Mouse (Mus musculus) heart, postnatal 10 days (tissue): ENCODE measurements at regions not wholly inside any gene's neighbourhood (a gene's known extent, or its start where the extent isn't known, plus 50 kb on each side); places are given as distances from the start of the nearest gene placed in this dataset.
A peak's percentile ranks its signal among the peaks of the same experiment; 100 is the strongest.

Source experiments
- DNase-seq, 2 experiments: peaks; one replicate each; pipeline ENCODE4 v3.0.0; 2021
- intact Hi-C: fragments of 180-260 bp; cut with DNase I; formaldehyde crosslinking; loops from one replicate; pipeline ENCODE4 v1.15.1; 2025

GRCm38 (mm10) chr1:163560276-163560943 is 156.9 kb upstream of the Gorab start:
- DNase-seq = peak; percentile 17 to 32
- intact Hi-C loops = no loop called here

DNA sequence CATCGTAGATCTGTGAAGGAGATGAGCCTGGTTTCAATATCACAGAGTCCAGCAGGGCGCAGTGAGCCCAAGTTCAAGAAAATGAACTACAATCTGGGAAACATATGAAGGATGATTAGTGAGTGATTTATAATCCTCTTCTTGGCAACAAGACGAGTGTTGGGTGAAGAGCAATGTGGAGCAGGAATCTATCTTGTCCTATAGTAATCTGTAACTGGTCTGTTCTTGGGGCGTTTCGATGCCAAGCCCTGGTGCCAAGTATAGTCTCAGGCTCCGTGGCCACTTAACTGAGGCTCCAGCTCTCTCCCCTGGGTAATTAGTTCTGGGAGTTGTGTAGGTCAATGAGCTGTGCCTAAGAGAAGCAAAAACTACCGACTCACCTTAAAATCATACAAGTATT is 154.4 kb upstream of the Gorab start:
- DNase-seq = no peak
- intact Hi-C loops = no loop called here

- intact Hi-C loops = no loop called here
These were observed 151.7 kb upstream of the Gorab start for GRCm38 (mm10) chr1:163555185-163555584.

DNA sequence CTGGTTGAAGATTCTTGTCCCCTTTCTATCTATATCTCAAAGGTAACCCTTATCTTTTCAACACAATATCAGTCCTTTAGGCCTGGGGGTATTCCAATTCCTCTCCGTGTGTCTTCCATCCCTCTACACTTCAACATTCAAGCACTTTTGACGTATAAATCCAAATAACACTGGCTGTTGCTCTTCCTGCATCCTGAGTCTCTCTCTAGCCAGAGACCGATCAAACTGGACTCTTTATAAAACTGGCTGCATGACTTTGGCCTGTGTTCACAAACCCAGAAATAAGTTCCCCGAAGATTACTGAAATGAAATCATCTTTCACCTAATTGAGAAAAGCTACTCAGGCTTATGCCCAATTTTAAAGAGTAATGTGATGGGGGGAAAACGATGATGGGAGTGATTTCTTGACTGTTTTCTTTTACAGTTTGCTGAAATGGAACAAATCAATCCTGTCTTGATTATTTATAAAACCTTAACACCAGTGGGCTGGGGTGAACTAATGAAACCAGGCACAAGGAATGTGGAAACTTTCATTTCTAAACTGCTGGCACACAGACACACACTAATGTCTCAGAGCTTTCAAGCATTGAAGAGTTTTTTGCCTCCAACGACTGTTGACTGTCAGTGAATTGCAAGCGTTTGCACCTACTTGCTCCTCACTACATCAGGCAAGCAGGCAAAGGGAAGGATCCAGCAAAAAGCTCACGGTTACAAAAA is 135.5 kb upstream of the Gorab start:
- DNase-seq = no peak
- intact Hi-C loops = no loop called here

More at GRCm38 (mm10) chr1:163555185-163555584, 151.7 kb upstream of the Gorab start:
- no peak for DNase-seq

GRCm38 (mm10) chr1:163530563-163530962 is 127.1 kb upstream of the Gorab start:
- intact Hi-C loops = no loop called here
- DNase-seq = no peak

DNA sequence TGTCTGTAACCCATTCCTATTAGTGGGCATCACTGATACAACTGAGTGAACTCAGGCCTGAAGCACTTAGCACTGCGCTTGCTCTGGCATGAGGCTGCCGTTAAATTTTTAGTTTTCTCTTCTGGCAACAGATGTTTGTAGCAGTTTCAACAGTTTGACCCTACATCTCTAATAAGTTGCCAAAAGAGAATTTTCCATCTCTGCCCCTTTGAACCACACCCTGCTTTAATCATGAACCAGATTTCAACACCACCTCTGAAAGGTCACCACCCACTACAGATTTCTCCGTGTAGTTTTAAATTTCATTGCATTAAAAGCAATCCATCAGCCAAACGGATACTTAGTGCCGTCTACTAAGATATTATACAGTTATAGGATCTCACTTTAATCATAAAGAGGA is 114.5 kb upstream of the Gorab start:
- intact Hi-C loops = no loop called here
- DNase-seq = no peak

DNA sequence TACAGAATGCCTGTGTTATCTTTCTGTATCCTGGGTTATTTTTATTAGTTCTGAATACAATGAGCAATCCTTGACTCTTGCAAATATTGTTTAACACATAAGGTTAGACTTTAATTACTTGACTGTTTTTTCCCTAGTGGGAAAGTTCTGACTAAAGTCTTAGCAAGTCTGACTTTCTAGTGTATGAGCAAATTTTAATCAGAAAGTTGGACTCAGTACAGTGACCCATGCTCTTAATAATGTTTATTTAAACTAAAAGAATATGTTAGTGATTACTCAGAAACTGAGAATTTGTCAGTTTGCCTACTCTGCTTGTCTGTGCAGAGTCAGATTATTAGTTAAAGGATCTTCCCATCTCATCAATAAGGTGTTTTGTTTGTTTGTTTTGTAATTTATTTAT is 109.4 kb upstream of the Gorab start:
- intact Hi-C loops = no loop called here
- no peak for DNase-seq

DNA sequence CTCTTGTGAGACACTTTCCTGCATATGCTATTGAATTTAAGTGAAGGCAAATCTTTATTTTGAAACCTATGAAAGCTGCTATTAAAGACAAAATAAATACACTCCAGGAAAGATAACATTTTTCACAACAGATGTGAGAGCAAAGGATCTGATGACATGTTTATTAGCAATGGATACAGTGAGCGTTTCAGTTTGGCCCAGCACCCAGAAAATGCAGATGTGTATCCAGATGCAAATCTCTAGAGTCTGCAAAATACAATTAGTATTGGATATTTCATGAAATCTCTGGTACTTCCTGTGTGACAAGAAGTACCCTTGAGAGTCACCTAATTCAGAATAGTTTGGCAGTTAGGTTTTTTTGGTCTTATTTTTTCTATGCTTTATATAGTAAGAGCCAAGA is 108.5 kb upstream of the Gorab start:
- DNase-seq = no peak
- intact Hi-C loops = no loop called here

GRCm38 (mm10) chr1:163505035-163505434 is 101.6 kb upstream of the Gorab start:
- intact Hi-C loops = no loop called here
- DNase-seq = no peak

DNA sequence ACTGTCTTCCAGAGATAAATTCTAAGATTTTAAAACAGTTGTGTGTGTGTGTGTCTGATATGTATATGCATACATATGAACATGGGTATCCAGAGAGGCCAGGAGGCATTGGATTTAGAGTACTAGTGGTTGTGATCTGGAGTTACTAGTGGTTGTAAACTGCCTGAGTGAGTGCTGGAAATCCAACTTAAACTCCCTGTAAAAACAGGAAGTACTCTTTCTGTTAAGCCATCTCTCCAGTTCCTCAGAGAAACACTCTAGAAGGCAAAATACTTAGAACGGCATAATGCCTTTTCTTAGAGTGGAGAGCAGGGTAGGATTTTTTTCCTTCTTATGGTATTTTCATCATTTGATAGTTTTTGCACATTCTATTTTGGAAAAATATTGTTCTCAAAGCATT is 99.1 kb upstream of the Gorab start:
- intact Hi-C loops = no loop called here
- no peak for DNase-seq

DNA sequence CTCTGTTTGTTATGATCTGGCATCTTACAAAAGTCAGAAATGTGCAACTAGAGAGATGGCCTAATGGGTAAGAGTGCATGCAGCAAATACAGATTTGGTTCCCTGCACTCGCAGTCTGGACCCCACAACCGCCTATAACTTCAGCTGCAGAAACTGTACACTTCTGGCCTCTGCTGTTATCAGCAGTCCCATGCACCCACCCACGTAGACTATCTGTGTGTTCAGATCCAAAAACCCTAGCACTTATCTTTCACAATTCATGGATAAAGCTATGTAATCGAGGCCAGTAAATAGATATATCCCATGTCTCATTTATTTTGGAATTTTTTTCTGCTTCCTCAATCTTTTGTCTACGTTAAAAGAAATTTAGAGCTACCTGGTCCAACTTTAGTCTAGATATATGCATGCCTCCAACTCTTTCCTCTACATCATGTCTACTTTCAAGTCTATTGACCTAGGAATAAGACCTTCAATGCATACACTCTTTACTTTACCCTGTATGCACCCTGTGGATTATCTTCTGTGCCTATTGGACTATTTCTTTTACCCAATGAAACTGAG is 95.0 kb upstream of the Gorab start:
- intact Hi-C loops = no loop called here
- no peak for DNase-seq

- intact Hi-C loops = no loop called here
- DNase-seq = no peak
These were observed 92.9 kb upstream of the Gorab start for GRCm38 (mm10) chr1:163496416-163496815.

- no peak for DNase-seq
- intact Hi-C loops = no loop called here
These were observed 85.1 kb upstream of the Gorab start for GRCm38 (mm10) chr1:163488532-163488931.

GRCm38 (mm10) chr1:163488109-163488508 is 84.6 kb upstream of the Gorab start:
- DNase-seq = no peak
- intact Hi-C loops = no loop called here

DNA sequence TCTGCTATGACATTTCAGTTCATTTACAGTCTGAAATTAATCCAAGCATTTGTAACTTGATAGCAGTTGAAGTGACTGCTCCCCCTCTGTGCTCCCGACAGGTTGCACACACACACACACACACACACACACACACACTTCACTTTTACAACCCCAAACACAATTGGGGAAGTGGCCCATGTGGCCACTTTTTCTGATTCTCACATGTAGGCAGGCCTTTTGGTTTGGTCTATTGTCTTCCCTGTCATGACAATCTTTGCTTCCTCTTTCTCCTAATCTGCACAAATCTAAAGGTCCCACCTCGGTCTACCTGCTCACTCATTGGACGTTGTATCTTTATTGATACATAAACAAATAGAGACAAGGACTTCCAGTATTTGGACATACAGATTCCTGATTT is 79.6 kb upstream of the Gorab start:
- intact Hi-C loops = no loop called here
- no peak for DNase-seq

GRCm38 (mm10) chr1:163477478-163478167 is 74.2 kb upstream of the Gorab start:
- no peak for DNase-seq
- intact Hi-C loops = no loop called here

DNA sequence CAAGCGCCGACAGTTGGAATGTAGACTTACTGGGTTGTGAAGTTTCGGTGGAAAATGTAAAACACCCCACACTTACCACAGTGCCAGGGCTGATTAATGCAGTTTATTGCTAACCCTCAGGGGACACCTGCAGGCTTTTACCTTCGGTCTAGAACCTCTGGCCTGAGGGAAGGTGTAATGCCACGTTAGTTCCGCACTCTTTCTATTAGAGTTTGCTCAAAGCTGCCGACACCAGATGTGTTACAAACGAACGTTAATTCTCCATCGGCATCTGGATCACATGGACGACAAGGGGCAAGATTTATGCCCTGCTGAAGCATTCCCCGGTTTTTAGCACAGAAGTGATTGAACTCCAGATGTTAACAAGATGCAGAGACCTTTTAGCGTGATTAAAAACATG is 57.7 kb upstream of the Gorab start:
- DNase-seq = no peak
- intact Hi-C loops = no loop called here

GRCm38 (mm10) chr1:163456366-163456765 is 52.9 kb upstream of the Gorab start:
- no peak for DNase-seq
- intact Hi-C loops = no loop called here
